Mouse (Mus musculus) small intestine, adult 2 months (tissue): ENCODE data around the gene Mmrn2. TPM values are rescaled to one million over a fixed set of nuclear protein-coding genes. Genes with fewer than 3 reads are reported as not detected.

Experiments used
- H3K27ac ChIP-seq: fragments of 200-500 bp; 2 replicates; pipeline ENCODE4 v1.5.1; 2012; ENCODE audit warnings: low read depth, low read length, control low read depth, inconsistent platforms; ENCODE audit not compliant: insufficient read depth
- H3K27me3 ChIP-seq: fragments of 200-500 bp; 2 replicates; pipeline ENCODE4 v1.6.1; 2012; ENCODE audit warnings: mild to moderate bottlenecking, moderate library complexity, low read length, inconsistent platforms; ENCODE audit not compliant: control insufficient read depth, insufficient read depth
- H3K36me3 ChIP-seq: fragments of 200-500 bp; 2 replicates; pipeline ENCODE4 v1.6.1; 2012; ENCODE audit warnings: mild to moderate bottlenecking, low read length, control low read depth, inconsistent platforms; ENCODE audit not compliant: control insufficient read depth, insufficient read depth
- H3K4me1 ChIP-seq: fragments of 200-500 bp; 2 replicates; pipeline ENCODE4 v1.6.1; 2012; ENCODE audit warnings: low read length, inconsistent platforms, mixed read lengths; ENCODE audit not compliant: control insufficient read depth, insufficient read depth, insufficient read length
- H3K4me3 ChIP-seq: fragments of 200-500 bp; 2 replicates; pipeline ENCODE4 v1.5.1; 2012; ENCODE audit warnings: low read depth, mild to moderate bottlenecking, control low read depth, inconsistent platforms, low read length, moderate library complexity
- CTCF ChIP-seq: fragments of 200-500 bp; IDR thresholded peaks from 2 replicates; pipeline ENCODE4 v1.5.1; 2012; ENCODE audit warnings: low read depth, mild to moderate bottlenecking, control low read depth, inconsistent platforms, low read length, moderate library complexity, mixed read lengths; ENCODE audit not compliant: insufficient replicate concordance, insufficient read length; ENCODE audit errors: extremely low read depth
- POLR2A ChIP-seq: fragments of 200-500 bp; IDR thresholded peaks from 2 replicates; pipeline ENCODE4 v1.6.1; 2012; ENCODE audit warnings: low read depth, mild to moderate bottlenecking, control low read depth, inconsistent platforms, low read length, moderate library complexity
- WGBS: fragments of 180-500 bp; shearing (Covaris S2); methylation state at CpG from one replicate; pipeline ENCODE4 v1.1.7; 2018; 5-methylcytosine and 5-hydroxymethylcytosine counted together
- polyA plus RNA-seq: library from polyadenylated mRNA; depleted of rRNA; stranded (reverse); fragments of >200 nt; gene quantifications from 2 replicates; pipeline ENCODE4 v1.2.3, GENCODE M21; 2012

Gene Mmrn2
- polyA plus RNA-seq, 1 experiment: 5.5 TPM

DNA sequence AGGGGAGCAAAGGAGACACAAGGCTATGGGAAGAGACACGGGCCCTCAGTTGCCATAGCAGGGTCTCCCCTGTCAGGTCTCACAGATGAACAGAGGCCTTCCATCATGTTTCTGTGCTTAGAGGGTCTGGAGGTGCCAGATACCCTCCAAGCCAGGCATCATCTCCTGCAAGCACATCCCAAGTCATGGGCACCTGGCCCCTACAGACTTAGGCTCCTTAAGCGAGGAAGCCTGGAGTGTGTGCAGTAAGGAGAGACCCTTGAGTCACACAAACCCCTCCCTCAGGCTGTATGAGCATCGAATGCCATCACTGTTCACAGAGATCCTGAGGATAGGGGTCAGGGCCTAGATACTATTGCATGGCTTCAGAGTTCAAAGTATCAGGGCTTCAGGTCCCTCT is 4.3 kb upstream of the Mmrn2 start:
- 96% methylated on average over 3 of the region's 3 CpGs for WGBS
- no peak for TF ChIP-seq POLR2A
- TF ChIP-seq CTCF: no peak

DNA sequence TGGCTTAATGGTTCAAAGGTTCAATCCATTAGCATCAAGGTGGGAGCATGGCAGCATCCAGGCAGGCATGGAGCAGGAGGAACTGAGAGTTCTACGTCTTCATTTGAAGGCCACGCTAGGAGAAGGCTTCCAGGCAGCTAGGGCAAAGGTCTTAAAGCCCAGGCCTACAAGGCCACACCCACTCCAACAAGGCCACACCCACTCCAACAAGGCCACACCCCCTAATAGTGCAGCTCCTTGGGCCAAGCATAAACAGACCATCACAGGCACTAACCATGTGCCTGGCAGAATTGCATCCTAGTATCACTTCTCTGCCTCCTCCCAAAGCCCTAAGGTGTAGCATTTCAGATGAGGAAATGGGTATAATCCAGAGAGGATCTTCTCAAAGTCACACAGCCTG is 3.5 kb upstream of the Mmrn2 start:
- H3K4me3 ChIP-seq: no peak overlapping the region
- H3K4me1 ChIP-seq: no peaks in the 10 kb centered on the region
- TF ChIP-seq POLR2A: no peak
- no peak for TF ChIP-seq CTCF
- no peak overlapping the region for H3K27ac ChIP-seq
- H3K27me3 ChIP-seq: no peaks in the 10 kb centered on the region
- no peaks in the 10 kb centered on the region for H3K36me3 ChIP-seq
- 30% methylated on average over 2 of the region's 2 CpGs for WGBS

More for the DNA sequence above, 4.3 kb upstream of the Mmrn2 start:
- Histone ChIP-seq H3K27me3 (no peaks in the 10 kb centered on the region), H3K27ac (no peak overlapping the region), H3K4me1 (no peaks in the 10 kb centered on the region), H3K36me3 (no peaks in the 10 kb centered on the region), H3K4me3 (no peak overlapping the region)

DNA sequence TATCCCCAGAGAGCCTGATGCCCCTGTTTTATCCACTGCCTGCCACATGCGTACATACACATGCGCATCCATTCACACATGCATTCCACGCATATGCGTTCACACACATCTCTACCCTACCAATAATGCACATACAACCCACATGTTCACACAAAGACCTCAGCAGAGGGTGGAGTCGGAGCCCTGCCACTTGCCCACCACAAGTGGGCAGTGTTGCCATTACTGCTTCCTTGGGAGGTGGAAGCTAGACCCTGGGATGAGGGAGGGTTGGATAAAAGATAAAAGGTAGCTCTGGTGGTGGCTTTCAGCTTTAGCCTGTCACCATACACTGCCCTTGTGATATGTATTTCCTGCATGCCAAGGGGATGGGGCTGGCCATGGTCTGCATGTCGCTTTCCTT is 2.6 kb upstream of the Mmrn2 start:
- Histone ChIP-seq H3K4me1 (no peaks in the 10 kb centered on the region), H3K36me3 (no peaks in the 10 kb centered on the region), H3K4me3 (no peak overlapping the region), H3K27ac (no peak overlapping the region), H3K27me3 (no peaks in the 10 kb centered on the region)
- TF ChIP-seq CTCF (no peak), POLR2A (no peak)
- 87% methylated on average over 6 of the region's 6 CpGs for WGBS

DNA sequence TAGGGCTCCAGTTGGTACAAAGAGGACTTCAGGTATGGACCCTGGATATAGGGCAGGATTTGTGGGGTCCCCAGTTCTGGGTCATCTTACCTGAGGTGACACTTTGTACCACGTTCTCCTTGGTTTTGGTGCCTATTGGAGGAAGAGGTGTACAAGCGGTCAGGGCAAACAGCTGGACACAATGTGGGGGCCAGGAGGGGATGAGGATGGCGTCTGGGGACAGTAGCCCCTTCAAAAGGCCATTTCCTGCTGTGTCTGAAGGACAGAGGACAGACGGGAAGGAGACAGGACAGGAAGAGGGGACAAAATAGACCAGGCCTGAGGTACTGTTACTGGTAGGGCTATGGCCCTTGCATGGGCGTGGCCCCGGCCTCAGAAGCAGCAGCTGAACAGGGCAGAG is 1.7 kb upstream of the Mmrn2 start:
- Histone ChIP-seq H3K4me1 (no peaks in the 10 kb centered on the region), H3K36me3 (no peaks in the 10 kb centered on the region), H3K4me3 (no peak overlapping the region), H3K27ac (no peak overlapping the region), H3K27me3 (no peaks in the 10 kb centered on the region)
- no peak for TF ChIP-seq POLR2A
- TF ChIP-seq CTCF: no peak
- WGBS: 83% methylated on average over 6 of the region's 6 CpGs

DNA sequence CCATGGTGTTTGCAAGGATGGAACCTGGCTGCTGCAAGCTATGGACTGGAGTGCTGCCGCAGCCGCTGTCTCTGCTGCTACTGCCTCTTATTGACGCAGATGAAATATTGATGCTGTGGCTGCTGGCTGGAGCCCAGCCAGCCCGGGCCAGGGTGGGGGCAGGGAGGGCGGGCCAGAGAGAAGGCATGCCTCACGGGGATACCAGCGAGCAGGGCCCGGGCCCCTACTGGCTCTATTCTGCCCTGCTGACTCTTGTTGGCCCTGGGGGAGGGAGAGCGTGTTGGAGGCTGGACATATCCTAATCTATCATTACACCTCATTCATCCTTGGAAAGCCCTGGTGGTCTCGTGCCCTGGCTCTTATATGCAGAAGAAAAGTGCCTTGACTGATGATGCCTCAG is 688 bp upstream of the Mmrn2 start, which contains the start of gene Sncg:
Gene Sncg (minus strand): TSS at position 213 of the 400 bp plus-strand sequence.
- Histone ChIP-seq H3K4me3 (peak within 1 kb of the TSS; percentile 41), H3K27me3 (no peaks in the 10 kb centered on the region), H3K36me3 (no peaks in the 10 kb centered on the region), H3K4me1 (no peaks in the 10 kb centered on the region), H3K27ac (0 out of 2 replicates have a peak within 1 kb of the TSS, but pooled peaks have one; percentile 12)
- WGBS: 23% methylated on average over 10 of the region's 10 CpGs
- no peak for TF ChIP-seq POLR2A

DNA sequence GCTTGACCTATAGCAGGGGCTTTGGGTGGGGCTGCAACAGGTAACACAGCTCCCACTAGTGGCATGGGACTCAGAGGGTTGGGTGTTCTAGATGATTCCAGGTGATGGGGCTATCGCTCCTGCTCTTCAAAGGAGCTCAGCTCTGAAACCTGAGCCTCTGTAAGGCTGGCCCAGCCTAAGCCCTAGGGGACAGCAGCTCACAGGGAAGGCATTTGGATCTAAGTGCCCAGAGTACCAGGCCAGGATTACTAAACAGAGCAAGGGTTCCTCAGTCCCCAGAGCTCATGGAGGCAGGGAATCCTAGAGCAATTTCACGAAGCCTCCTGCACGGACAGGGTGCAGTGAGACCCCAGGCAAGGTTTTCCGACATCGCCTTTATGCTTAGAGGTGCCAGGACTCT is 676 bp downstream of the Mmrn2 start:
- WGBS: 85% methylated on average over 5 of the region's 5 CpGs
- Histone ChIP-seq H3K36me3 (no peaks in the 10 kb centered on the region), H3K27me3 (no peaks in the 10 kb centered on the region), H3K4me1 (no peaks in the 10 kb centered on the region), H3K4me3 (peak overlapping the region; percentile 41), H3K27ac (0 out of 2 replicates have a peak overlapping the region, but pooled peaks have one; percentile 12)
- no peak for TF ChIP-seq CTCF
- TF ChIP-seq POLR2A: no peak

DNA sequence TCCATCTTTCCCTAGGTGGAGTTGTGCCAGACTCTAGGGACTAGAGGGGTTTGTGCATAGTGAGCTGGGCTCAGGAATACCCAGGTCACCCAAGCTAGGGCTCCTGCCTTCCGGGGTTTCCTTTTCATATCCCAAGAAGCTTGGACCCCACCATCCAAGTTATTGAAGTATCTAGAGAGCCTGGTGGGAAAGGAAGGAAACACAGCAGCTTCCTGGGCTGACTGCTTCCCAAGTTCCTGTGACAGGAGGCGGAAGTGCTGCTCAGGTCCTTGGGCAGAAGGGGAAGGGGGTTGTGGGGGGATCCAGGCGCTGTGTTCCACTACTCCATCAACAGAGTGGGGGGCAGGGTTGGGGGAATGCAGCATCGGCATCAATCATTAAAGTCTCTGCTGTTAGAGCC is 1.9 kb downstream of the Mmrn2 start:
- Histone ChIP-seq H3K4me1 (no peaks in the 10 kb centered on the region), H3K36me3 (no peaks in the 10 kb centered on the region), H3K27me3 (no peaks in the 10 kb centered on the region), H3K4me3 (0 out of 2 replicates have a peak overlapping the region, but pooled peaks have one; percentile 3), H3K27ac (0 out of 2 replicates have a peak overlapping the region, but pooled peaks have one; percentile 21)
- no peak for TF ChIP-seq CTCF
- TF ChIP-seq POLR2A: no peak
- WGBS: 87% methylated on average over 4 of the region's 4 CpGs

DNA sequence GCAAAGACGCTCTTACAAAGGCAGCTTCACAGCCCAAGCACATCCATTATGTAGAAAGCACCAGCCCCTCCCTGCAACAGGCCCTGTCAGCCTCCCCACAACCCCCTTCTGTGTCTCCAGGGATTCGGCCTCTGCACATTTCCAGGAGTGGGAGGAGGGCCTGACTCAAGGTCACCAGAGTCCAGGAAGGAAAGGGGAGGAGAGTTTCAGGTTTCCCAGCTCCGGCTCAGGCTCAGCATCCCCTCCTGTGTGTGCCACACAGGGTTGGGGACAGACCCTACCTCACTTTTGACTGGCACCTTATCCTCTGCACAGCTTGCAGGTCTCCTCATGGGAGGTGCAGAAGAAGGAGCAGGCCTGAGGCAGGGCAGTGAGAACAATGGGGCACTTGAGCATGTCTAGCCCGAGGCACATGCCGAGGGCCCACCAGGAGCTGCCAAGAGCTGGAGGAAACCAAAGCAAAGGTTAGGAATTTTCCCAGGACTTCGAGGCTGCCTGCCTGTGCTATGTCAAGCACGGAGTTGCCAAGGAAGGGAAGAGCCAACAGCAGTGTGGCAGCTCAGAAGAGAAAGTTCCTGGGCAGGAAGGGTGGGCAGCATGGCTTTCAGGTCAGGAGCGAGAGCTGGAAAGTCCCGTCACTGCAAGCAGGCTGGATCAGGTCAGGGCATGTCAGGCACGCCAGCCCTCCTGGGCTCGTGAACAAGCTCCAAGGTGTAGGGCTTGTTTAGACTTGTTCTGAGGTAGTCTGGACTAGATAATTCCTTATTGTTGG is 3.5 kb downstream of the Mmrn2 start:
- Histone ChIP-seq H3K27me3 (no peaks in the 10 kb centered on the region), H3K4me3 (no peak overlapping the region; the same call in 1 of the 2 replicates), H3K4me1 (no peaks in the 10 kb centered on the region), H3K36me3 (no peaks in the 10 kb centered on the region), H3K27ac (peak overlapping the region; percentile 10; the same call in 1 of the 2 replicates)
- no peak for TF ChIP-seq CTCF
- 66% methylated on average over 11 of the region's 11 CpGs for WGBS
